In the genomic region with DNA sequence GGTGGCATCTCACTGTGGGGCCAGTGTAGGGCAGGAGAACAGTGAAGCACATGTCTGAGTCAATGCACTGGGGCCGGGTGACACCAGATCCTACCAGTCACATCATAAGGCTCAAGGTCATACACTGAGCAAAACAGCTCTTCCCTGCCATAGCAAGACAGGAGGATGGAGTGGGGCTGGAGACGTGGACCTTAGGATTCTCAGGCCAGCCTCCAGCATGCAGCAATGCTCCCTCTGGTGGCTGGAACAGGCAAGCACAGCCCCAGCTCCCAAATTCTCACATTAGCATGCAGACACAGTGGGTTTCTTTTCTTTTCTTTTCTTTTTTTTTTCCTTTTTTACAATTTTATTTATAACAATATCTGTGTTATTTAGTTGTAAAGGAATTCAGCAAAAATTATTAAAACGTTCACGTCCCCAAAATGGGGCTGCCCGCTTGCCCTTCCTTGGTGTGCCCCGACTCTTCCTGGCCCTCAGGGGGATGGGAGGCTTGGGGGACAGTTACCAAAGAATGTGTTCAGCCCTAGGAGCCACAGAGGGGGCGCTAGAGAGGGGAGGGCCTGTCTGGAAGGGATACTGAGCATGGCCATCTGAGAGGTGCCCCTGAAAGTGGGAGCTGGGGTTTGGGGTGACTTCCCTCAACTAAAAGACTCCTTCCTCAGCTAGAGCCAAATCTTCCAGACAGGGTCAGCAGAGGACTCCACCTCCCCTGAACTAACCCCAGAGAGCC, we compare ENCODE assay signal across 8 mouse cellular contexts. TPM values are rescaled to one million over a fixed set of nuclear protein-coding genes. Genes with fewer than 3 reads are reported as not detected.
A peak's percentile ranks its signal among the peaks of the same experiment; 100 is the strongest.
DNase-seq lines count a peak whose midpoint lies in the region; ATAC-seq lines count a peak whose summit lies in the region.

No protein-coding gene starts in this region.

- H3K4me2 ChIP-seq in embryonic facial prominence, embryonic 15.5 days (replicated peaks), result no peak overlapping the region
- H3K4me2 ChIP-seq in lung, embryonic 16.5 days (ENCODE audit: low read depth, low read length), result no peak overlapping the region

- no peak overlapping the region for H3K9ac ChIP-seq in embryonic facial prominence, embryonic 15.5 days
- H3K9ac ChIP-seq in lung, embryonic 16.5 days (ENCODE audit: low read length), result no peak overlapping the region

- no peak overlapping the region for H3K4me3 ChIP-seq in embryonic facial prominence, embryonic 15.5 days (replicated peaks)
- H3K4me3 ChIP-seq in lung, embryonic 16.5 days (ENCODE audit: low read length), result no peak overlapping the region

- 0 out of 2 replicates have a peak, but pooled peaks have one; percentile 13 for ATAC-seq in embryonic facial prominence, embryonic 15.5 days (ENCODE audit: insufficient number of reproducible peaks, low FRiP score, low TSS enrichment, low read depth)
- ATAC-seq in lung, embryonic 16.5 days (ENCODE audit: low read depth), result peak; percentile 29; the same call in 1 of the 2 replicates

- peaks cover 40% of the 10 kb centered on the region for H3K27me3 ChIP-seq in embryonic facial prominence, embryonic 15.5 days
- peaks cover 39% of the 10 kb centered on the region for H3K27me3 ChIP-seq in lung, embryonic 16.5 days (ENCODE audit: control insufficient read depth, insufficient read depth, low read depth, low read length)

- intact Hi-C loops in heart, postnatal 14 days (cut with DNase I), result loop anchor here (1.0 kb wide), 2 partner anchors 25 to 29 kb away; no protein-coding TSS in a partner anchor

- H3K27ac ChIP-seq in embryonic facial prominence, embryonic 15.5 days (replicated peaks), result no peak overlapping the region
- no peak overlapping the region for H3K27ac ChIP-seq in lung, embryonic 16.5 days (ENCODE audit: low read length)

- H3K9me3 ChIP-seq in embryonic facial prominence, embryonic 15.5 days (replicated peaks), result no peaks in the 10 kb centered on the region
- no peaks in the 10 kb centered on the region for H3K9me3 ChIP-seq in lung, embryonic 16.5 days (ENCODE audit: control insufficient read depth, low read length)

- H3K4me1 ChIP-seq in embryonic facial prominence, embryonic 15.5 days, result peaks cover 21% of the 10 kb centered on the region
- peaks cover 12% of the 10 kb centered on the region for H3K4me1 ChIP-seq in lung, embryonic 16.5 days (replicated peaks; ENCODE audit: control insufficient read depth, insufficient read depth, low read length)

- WGBS in embryonic facial prominence, embryonic 15.5 days, result 23% methylated on average over 7 of the region's 7 CpGs
- WGBS in lung, embryonic 16.5 days, result 28% methylated on average over 7 of the region's 7 CpGs

- peak; percentile 78 for DNase-seq in CD4-positive, CD25-positive, alpha-beta regulatory T cell, adult 2 months (ENCODE audit: low read depth, low spot score)
- DNase-seq in adrenal gland, postnatal 25 days, result peak; percentile 77
- peak; percentile 78 to 88 for DNase-seq in heart, postnatal 14 days
- peak; percentile 55 to 90 for DNase-seq in layer of hippocampus, adult 18-20 months (ENCODE audit: low spot score in 2 of 2)
- DNase-seq in ovary, adult 18-20 months (ENCODE audit: low spot score), result peak; percentile 56
- DNase-seq in thymus, postnatal 0 days (ENCODE audit: low spot score), result peak; percentile 59

- peaks cover 48% of the 10 kb centered on the region for H3K36me3 ChIP-seq in embryonic facial prominence, embryonic 15.5 days
- peaks cover 15% of the 10 kb centered on the region for H3K36me3 ChIP-seq in lung, embryonic 16.5 days (ENCODE audit: control insufficient read depth, insufficient read depth, low read length)

RNA-seq across cellular contexts. Expression of a gene that starts 3.7 kb away (rescaled TPM):
- 8.3 and 10.0 TPM in 2 replicates for total RNA-seq in adrenal gland, postnatal 25 days (2021)
- 8.0 and 9.2 TPM in 2 replicates for polyA plus RNA-seq in embryonic facial prominence, embryonic 15.5 days (2015; fragmentation: Nextera tagmentation; extraction: Ambion mirVana)
- total RNA-seq in heart, postnatal 14 days (2021), result 1 to 10 TPM; 1.1 TPM
- total RNA-seq in layer of hippocampus, adult 18-20 months (2021), result 1 to 10 TPM; 1.2 to 1.3 TPM
- 1.8 TPM in 2 replicates for polyA plus RNA-seq in lung, embryonic 16.5 days (2015; fragmentation: Nextera tagmentation; extraction: Ambion mirVana)
- polyA plus RNA-seq in thymus, postnatal 0 days (2015; fragmentation: Nextera tagmentation; extraction: Ambion mirVana), result 0.19 and 0.23 TPM in 2 replicates

RNA-seq across cellular contexts. Expression of a gene that starts 15.8 kb away (rescaled TPM):
- total RNA-seq in adrenal gland, postnatal 25 days (2021), result 56.3 and 61.1 TPM in 2 replicates
- polyA plus RNA-seq in embryonic facial prominence, embryonic 15.5 days (2015; fragmentation: Nextera tagmentation; extraction: Ambion mirVana), result 106 and 116 TPM in 2 replicates
- total RNA-seq in heart, postnatal 14 days (2021), result 10 to 100 TPM; 38.3 to 39.2 TPM
- 10 to 100 TPM; 24.2 to 25.3 TPM for total RNA-seq in layer of hippocampus, adult 18-20 months (2021)
- polyA plus RNA-seq in lung, embryonic 16.5 days (2015; fragmentation: Nextera tagmentation; extraction: Ambion mirVana), result 116 and 119 TPM in 2 replicates
- 102 and 118 TPM in 2 replicates for polyA plus RNA-seq in thymus, postnatal 0 days (2015; fragmentation: Nextera tagmentation; extraction: Ambion mirVana)

RNA-seq across cellular contexts. Expression of a gene that starts 23.3 kb away (rescaled TPM):
- 43.2 and 50.0 TPM in 2 replicates for total RNA-seq in adrenal gland, postnatal 25 days (2021)
- polyA plus RNA-seq in embryonic facial prominence, embryonic 15.5 days (2015; fragmentation: Nextera tagmentation; extraction: Ambion mirVana), result 272 and 311 TPM in 2 replicates
- total RNA-seq in heart, postnatal 14 days (2021), result 10 to 100 TPM; 38.3 TPM
- 1 to 10 TPM; 3.6 to 3.8 TPM for total RNA-seq in layer of hippocampus, adult 18-20 months (2021)
- polyA plus RNA-seq in lung, embryonic 16.5 days (2015; fragmentation: Nextera tagmentation; extraction: Ambion mirVana), result 155 and 169 TPM in 2 replicates
- polyA plus RNA-seq in thymus, postnatal 0 days (2015; fragmentation: Nextera tagmentation; extraction: Ambion mirVana), result 10.4 and 13.2 TPM in 2 replicates

RNA-seq across cellular contexts. Expression of a gene that starts 36.5 kb away (rescaled TPM):
- 2.8 and 4.9 TPM in 2 replicates for total RNA-seq in adrenal gland, postnatal 25 days (2021)
- polyA plus RNA-seq in embryonic facial prominence, embryonic 15.5 days (2015; fragmentation: Nextera tagmentation; extraction: Ambion mirVana), result 22.7 and 26.0 TPM in 2 replicates
- 1 to 10 TPM in 1 of 2 experiments, under 1 TPM in 1; 0.88 to 2.1 TPM for total RNA-seq in heart, postnatal 14 days (2021)
- total RNA-seq in layer of hippocampus, adult 18-20 months (2021), result 1 to 10 TPM; 2.4 to 3.5 TPM
- polyA plus RNA-seq in lung, embryonic 16.5 days (2015; fragmentation: Nextera tagmentation; extraction: Ambion mirVana), result 1.3 and 1.8 TPM in 2 replicates
- polyA plus RNA-seq in thymus, postnatal 0 days (2015; fragmentation: Nextera tagmentation; extraction: Ambion mirVana), result 0.30 and 0.73 TPM in 2 replicates
